Mouse (Mus musculus) olfactory bulb, adult 2 months (tissue): ENCODE measurements at regions not wholly inside any gene's neighbourhood (a gene's known extent, or its start where the extent isn't known, plus 50 kb on each side); places are given as distances from the start of the nearest gene placed in this dataset.

Source experiments
- H3K27ac ChIP-seq: fragments of 200-500 bp; 2 replicates; pipeline ENCODE4 v1.5.1; 2012; ENCODE audit warnings: low read depth, low read length; ENCODE audit not compliant: insufficient read depth
- H3K4me1 ChIP-seq: fragments of 200-500 bp; 2 replicates; pipeline ENCODE4 v1.6.1; 2012; ENCODE audit warnings: low read length; ENCODE audit not compliant: control insufficient read depth, insufficient read depth
- H3K4me3 ChIP-seq: fragments of 200-500 bp; 2 replicates; pipeline ENCODE4 v1.5.1; 2012; ENCODE audit warnings: mild to moderate bottlenecking, low read depth, low read length, moderate library complexity; ENCODE audit not compliant: insufficient read depth
- CTCF ChIP-seq: fragments of 200-500 bp; IDR thresholded peaks from 2 replicates; pipeline ENCODE4 v1.5.1; 2012; ENCODE audit warnings: low read depth, mild to moderate bottlenecking, low read length, moderate library complexity; ENCODE audit not compliant: insufficient read depth
- POLR2A ChIP-seq: fragments of 200-500 bp; IDR thresholded peaks from 2 replicates; pipeline ENCODE4 v1.6.1; 2012; ENCODE audit warnings: mild to moderate bottlenecking, low read depth, low read length, moderate library complexity; ENCODE audit not compliant: insufficient read depth
- WGBS: fragments of 180-500 bp; shearing (Covaris S2); methylation state at CpG from one replicate; pipeline ENCODE4 v1.1.7; 2018; 5-methylcytosine and 5-hydroxymethylcytosine counted together

GRCm38 (mm10) chr13:50965678-50966077 is 135.0 kb upstream of the Spin1 start:
- WGBS, result 70% methylated on average over 4 of the region's 4 CpGs
- TF ChIP-seq POLR2A, result no peak
- no peak for TF ChIP-seq CTCF
- H3K4me1 ChIP-seq, result no peaks in the 10 kb centered on the region
- H3K4me3 ChIP-seq, result no peak overlapping the region
- no peak overlapping the region for H3K27ac ChIP-seq

- H3K27ac ChIP-seq, result no peak overlapping the region
- H3K4me1 ChIP-seq, result no peaks in the 10 kb centered on the region
- no peak overlapping the region for H3K4me3 ChIP-seq
- WGBS, result 90% methylated on average over 2 of the region's 2 CpGs
- TF ChIP-seq CTCF (no peak), POLR2A (no peak)
Measured at GRCm38 (mm10) chr13:50966826-50967225, 133.9 kb upstream of the Spin1 start.

GRCm38 (mm10) chr13:50973379-50973778 is 127.3 kb upstream of the Spin1 start:
- 60% methylated on average over 8 of the region's 8 CpGs for WGBS
- H3K27ac ChIP-seq, result no peak overlapping the region
- TF ChIP-seq POLR2A (no peak), CTCF (no peak)
- no peak overlapping the region for H3K4me3 ChIP-seq
- H3K4me1 ChIP-seq, result no peaks in the 10 kb centered on the region

GRCm38 (mm10) chr13:50975306-50975920 is 125.3 kb upstream of the Spin1 start:
- 62% methylated on average over 12 of the region's 12 CpGs for WGBS
- Histone ChIP-seq H3K4me1 (no peaks in the 10 kb centered on the region), H3K4me3 (no peak overlapping the region), H3K27ac (no peak overlapping the region)
- TF ChIP-seq POLR2A (no peak), CTCF (no peak)

GRCm38 (mm10) chr13:50982005-50982404 is 118.7 kb upstream of the Spin1 start:
- WGBS, result 64% methylated on average over 1 of the region's 1 CpGs
- TF ChIP-seq CTCF (no peak), POLR2A (no peak)
- no peak overlapping the region for H3K4me3 ChIP-seq

GRCm38 (mm10) chr13:50982990-50983389 is 117.7 kb upstream of the Spin1 start:
- Histone ChIP-seq H3K4me1 (no peaks in the 10 kb centered on the region), H3K4me3 (no peak overlapping the region), H3K27ac (no peak overlapping the region)
- 87% methylated on average over 10 of the region's 10 CpGs for WGBS
- TF ChIP-seq CTCF, result no peak
- TF ChIP-seq POLR2A, result no peak

More at GRCm38 (mm10) chr13:50982005-50982404, 118.7 kb upstream of the Spin1 start:
- no peak overlapping the region for H3K27ac ChIP-seq
- no peaks in the 10 kb centered on the region for H3K4me1 ChIP-seq

GRCm38 (mm10) chr13:50991726-50992432 is 108.8 kb upstream of the Spin1 start:
- no peak overlapping the region for H3K27ac ChIP-seq
- 85% methylated on average over 9 of the region's 9 CpGs for whole genome bisulfite sequencing
- no peaks in the 10 kb centered on the region for H3K4me1 ChIP-seq
- no peak for TF ChIP-seq CTCF
- no peak for TF ChIP-seq POLR2A
- no peak overlapping the region for H3K4me3 ChIP-seq

- Histone ChIP-seq H3K27ac (no peak overlapping the region), H3K4me1 (no peaks in the 10 kb centered on the region)
- 67% methylated on average over 4 of the region's 4 CpGs for WGBS
Measured at GRCm38 (mm10) chr13:50999738-51000137, 100.9 kb upstream of the Spin1 start.

GRCm38 (mm10) chr13:51004827-51005226 is 95.9 kb upstream of the Spin1 start:
- TF ChIP-seq CTCF, result no peak
- TF ChIP-seq POLR2A, result no peak
- H3K4me3 ChIP-seq, result no peak overlapping the region

More at GRCm38 (mm10) chr13:50999738-51000137, 100.9 kb upstream of the Spin1 start:
- H3K4me3 ChIP-seq, result no peak overlapping the region
- TF ChIP-seq CTCF (no peak), POLR2A (no peak)

GRCm38 (mm10) chr13:51010736-51011135 is 89.9 kb upstream of the Spin1 start:
- Histone ChIP-seq H3K4me1 (no peaks in the 10 kb centered on the region), H3K27ac (no peak overlapping the region), H3K4me3 (no peak overlapping the region)
- TF ChIP-seq CTCF, result no peak
- TF ChIP-seq POLR2A, result no peak
- 85% methylated on average over 7 of the region's 7 CpGs for WGBS

More at GRCm38 (mm10) chr13:51004827-51005226, 95.9 kb upstream of the Spin1 start:
- H3K4me1 ChIP-seq, result no peaks in the 10 kb centered on the region
- 83% methylated on average over 3 of the region's 3 CpGs for WGBS
- no peak overlapping the region for H3K27ac ChIP-seq
